Mouse (Mus musculus) spleen, adult 12 weeks (tissue): ENCODE measurements around the gene Morc3.

Experiments used
- DNase-seq: peaks from one replicate; pipeline ENCODE4 v3.0.0; 2022; ENCODE audit warnings: low spot score

The Morc3 gene

DNA sequence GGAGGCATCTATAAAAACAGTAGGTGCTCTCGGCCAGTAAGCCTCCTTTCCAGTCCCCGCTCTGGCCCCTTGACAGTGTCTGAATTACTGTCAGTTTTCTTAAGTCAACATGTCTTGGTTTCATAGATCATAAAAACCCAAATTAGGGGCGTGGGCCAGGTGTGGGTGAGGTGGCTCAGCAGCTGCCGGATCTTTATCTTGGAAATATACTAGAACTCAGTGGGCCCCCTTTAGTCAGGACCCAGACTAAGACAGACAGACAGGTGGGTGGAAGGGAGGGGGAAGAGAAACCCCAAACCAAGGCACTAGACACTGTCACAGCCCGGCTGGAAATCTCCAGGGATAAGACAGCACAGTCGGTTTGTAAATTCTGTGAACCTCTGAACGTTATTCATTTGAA lies 91.9 kb downstream of the Morc3 start:
- no peak for DNase-seq
